Mouse (Mus musculus): Measurements from ENCODE around the gene Sirt7. TPM values are rescaled to one million over a fixed set of nuclear protein-coding genes. Genes with fewer than 3 reads are reported as not detected.
A peak's percentile ranks its signal among the peaks of the same experiment; 100 is the strongest.

Sirt7 gene
- total and polyA plus RNA-seq, 2 experiments, result 36.3 to 72.1 TPM

DNA sequence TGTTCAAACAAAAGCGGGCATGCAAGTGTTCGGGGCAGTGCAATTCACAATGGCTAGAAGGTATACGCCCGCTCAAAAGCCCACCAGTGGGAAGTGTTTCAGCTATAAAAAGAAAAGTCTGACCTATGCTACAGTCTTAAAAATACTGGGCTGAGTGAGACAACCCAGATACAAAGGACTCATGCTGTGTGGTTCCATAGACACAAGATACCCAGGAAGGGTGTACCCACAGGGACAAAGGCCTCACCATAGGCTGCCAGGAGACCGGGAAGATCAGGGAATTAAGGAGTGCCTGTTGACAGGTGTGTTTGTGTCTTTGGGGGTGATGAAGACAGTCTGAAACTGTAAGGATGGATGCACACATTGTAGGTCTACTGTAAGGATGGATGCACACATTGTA lies 38.7 kb upstream of the Sirt7 start:
- 0 out of 2 replicates have a peak, but pooled peaks cover 3% of the 10 kb centered on the region for H3K4me1 ChIP-seq (ENCODE audit: control insufficient read depth, insufficient read depth, low read length)
- H3K79me2 ChIP-seq (ENCODE audit: control insufficient read depth, insufficient read depth, low read length), result no peaks in the 10 kb centered on the region
- 96% methylated on average over 5 of the region's 5 CpGs for WGBS
- no peak overlapping the region for H3K4me3 ChIP-seq (ENCODE audit: insufficient read depth, low read depth, low read length)
- H3K9ac ChIP-seq (ENCODE audit: low read depth, low read length), result no peak overlapping the region
- no peak overlapping the region for H3K27ac ChIP-seq (replicated peaks; ENCODE audit: insufficient read depth, low read depth, low read length)
- TF ChIP-seq POLR2A (IDR thresholded peaks at IDR 0.05; ENCODE audit: extremely low read depth, insufficient read depth, low read length), result no peak
- TF ChIP-seq CTCF (IDR thresholded peaks at IDR 0.05; ENCODE audit: low read depth, low read length), result no peak
- H3K36me3 ChIP-seq (ENCODE audit: control insufficient read depth, insufficient read depth, low read length), result no peaks in the 10 kb centered on the region
- no peaks in the 10 kb centered on the region for H3K27me3 ChIP-seq (ENCODE audit: control insufficient read depth, insufficient read depth, low read length)
- DNase-seq (ENCODE audit: extremely low read depth, low read depth, low spot score), result no peak

DNA sequence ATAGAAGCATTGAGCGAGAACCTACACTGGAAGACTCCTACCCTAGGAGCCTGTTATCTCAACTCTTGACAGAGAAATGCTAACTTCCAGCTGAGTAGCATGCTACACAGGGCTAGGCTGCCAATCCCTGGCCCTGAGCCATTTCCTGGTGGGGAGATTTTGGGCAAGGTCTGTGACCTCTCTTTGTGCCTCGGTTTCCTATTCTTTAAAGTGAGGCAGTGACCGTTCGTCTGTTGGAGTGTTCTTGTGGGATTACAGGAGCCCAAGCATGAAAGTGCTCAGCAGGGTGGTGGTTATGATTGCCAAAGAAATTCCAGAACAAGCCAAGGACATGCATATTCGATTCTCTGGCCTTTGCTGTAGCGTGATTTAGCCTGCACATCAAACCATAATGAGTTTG lies 37.7 kb upstream of the Sirt7 start:
- no peaks in the 10 kb centered on the region for H3K79me2 ChIP-seq (ENCODE audit: control insufficient read depth, insufficient read depth, low read length)
- WGBS, result 76% methylated on average over 6 of the region's 6 CpGs
- no peaks in the 10 kb centered on the region for H3K36me3 ChIP-seq (ENCODE audit: control insufficient read depth, insufficient read depth, low read length)
- no peak overlapping the region for H3K4me3 ChIP-seq (ENCODE audit: insufficient read depth, low read depth, low read length)
- H3K27me3 ChIP-seq (ENCODE audit: control insufficient read depth, insufficient read depth, low read length), result no peaks in the 10 kb centered on the region
- TF ChIP-seq CTCF (IDR thresholded peaks at IDR 0.05; ENCODE audit: low read depth, low read length), result no peak
- no peak for TF ChIP-seq POLR2A (IDR thresholded peaks at IDR 0.05; ENCODE audit: extremely low read depth, insufficient read depth, low read length)
- 0 out of 2 replicates have a peak, but pooled peaks cover 3% of the 10 kb centered on the region for H3K4me1 ChIP-seq (ENCODE audit: control insufficient read depth, insufficient read depth, low read length)
- no peak for DNase-seq (ENCODE audit: extremely low read depth, low read depth, low spot score)
- H3K27ac ChIP-seq (replicated peaks; ENCODE audit: insufficient read depth, low read depth, low read length), result no peak overlapping the region
- no peak overlapping the region for H3K9ac ChIP-seq (ENCODE audit: low read depth, low read length)

GRCm38 (mm10) chr11:120661076-120661460 lies 36.0 kb upstream of the Sirt7 start, which contains the start of gene Notum:
Gene Notum (minus strand): TSS chr11:120661175.
- WGBS, result 2% methylated on average over 35 of the region's 35 CpGs
- TF ChIP-seq POLR2A (IDR thresholded peaks at IDR 0.05; ENCODE audit: extremely low read depth, insufficient read depth, low read length) (no peak), CTCF (IDR thresholded peaks at IDR 0.05; ENCODE audit: low read depth, low read length) (no peak)
- no peaks in the 10 kb centered on the region for H3K36me3 ChIP-seq (ENCODE audit: control insufficient read depth, insufficient read depth, low read length)
- peak; percentile 35 for DNase-seq (ENCODE audit: extremely low read depth, low read depth, low spot score)
- peak within 1 kb of the TSS; percentile 64 for H3K27ac ChIP-seq (replicated peaks; ENCODE audit: insufficient read depth, low read depth, low read length)
- H3K4me3 ChIP-seq (ENCODE audit: insufficient read depth, low read depth, low read length), result peak within 1 kb of the TSS; percentile 59
- H3K4me1 ChIP-seq (ENCODE audit: control insufficient read depth, insufficient read depth, low read length), result 0 out of 2 replicates have a peak, but pooled peaks cover 3% of the 10 kb centered on the region
- H3K79me2 ChIP-seq (ENCODE audit: control insufficient read depth, insufficient read depth, low read length), result no peaks in the 10 kb centered on the region
- H3K9ac ChIP-seq (ENCODE audit: low read depth, low read length), result peak within 1 kb of the TSS; percentile 86
- H3K27me3 ChIP-seq (ENCODE audit: control insufficient read depth, insufficient read depth, low read length), result no peaks in the 10 kb centered on the region

GRCm38 (mm10) chr11:120660301-120661075 lies 35.4 kb upstream of the Sirt7 start:
- TF ChIP-seq POLR2A (IDR thresholded peaks at IDR 0.05; ENCODE audit: extremely low read depth, insufficient read depth, low read length) (no peak), CTCF (IDR thresholded peaks at IDR 0.05; ENCODE audit: low read depth, low read length) (peak; percentile 36)
- Histone ChIP-seq H3K27ac (replicated peaks; ENCODE audit: insufficient read depth, low read depth, low read length) (peak overlapping the region; percentile 64), H3K27me3 (ENCODE audit: control insufficient read depth, insufficient read depth, low read length) (no peaks in the 10 kb centered on the region), H3K4me3 (ENCODE audit: insufficient read depth, low read depth, low read length) (peak overlapping the region; percentile 59), H3K9ac (ENCODE audit: low read depth, low read length) (peak overlapping the region; percentile 86), H3K4me1 (ENCODE audit: control insufficient read depth, insufficient read depth, low read length) (0 out of 2 replicates have a peak, but pooled peaks cover 3% of the 10 kb centered on the region), H3K79me2 (ENCODE audit: control insufficient read depth, insufficient read depth, low read length) (no peaks in the 10 kb centered on the region), H3K36me3 (ENCODE audit: control insufficient read depth, insufficient read depth, low read length) (no peaks in the 10 kb centered on the region)
- peak; percentile 38 for DNase-seq (ENCODE audit: extremely low read depth, low read depth, low spot score)
- 1% methylated on average over 85 of the region's 95 CpGs for WGBS

DNA sequence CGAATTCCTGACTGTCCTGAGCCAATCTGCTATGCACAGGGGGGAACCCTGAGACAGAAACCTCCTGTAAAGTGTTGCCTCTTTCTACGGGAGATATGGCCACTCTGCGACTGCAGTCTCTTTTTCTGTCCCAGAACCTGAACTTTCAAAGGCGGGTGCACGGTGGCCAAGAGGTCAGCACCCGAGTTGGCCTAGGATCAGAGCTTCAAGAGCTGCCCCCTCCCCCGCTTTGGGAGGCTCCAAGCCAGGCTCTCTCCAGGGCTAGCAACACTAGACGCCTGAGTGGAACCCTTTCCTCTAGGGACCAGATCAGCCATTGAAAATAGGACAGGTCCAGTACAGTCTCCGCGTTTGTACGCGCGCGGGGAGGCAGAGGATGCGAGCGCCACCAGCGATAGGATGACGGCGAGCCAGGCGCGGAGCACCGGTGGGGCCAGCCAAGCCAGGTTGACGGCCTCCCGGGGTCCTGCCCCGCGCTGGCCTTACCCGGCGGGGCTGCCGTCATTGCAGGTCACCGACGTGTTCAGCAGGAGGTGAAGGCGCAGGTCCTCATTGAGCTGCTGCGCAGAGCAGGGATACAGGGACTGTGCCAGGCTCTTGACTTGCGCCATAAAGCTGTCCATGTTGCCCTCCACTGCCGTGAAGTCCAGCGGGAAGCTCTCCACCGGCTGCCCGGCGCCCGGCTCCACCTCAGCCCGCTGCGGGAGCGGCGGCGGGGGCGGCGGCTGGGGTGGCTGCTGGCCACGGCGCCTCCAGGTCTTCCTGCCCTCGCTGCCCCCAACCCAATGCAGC lies 34.7 kb upstream of the Sirt7 start:
- Histone ChIP-seq H3K27me3 (ENCODE audit: control insufficient read depth, insufficient read depth, low read length) (no peaks in the 10 kb centered on the region), H3K4me3 (ENCODE audit: insufficient read depth, low read depth, low read length) (peak overlapping the region; percentile 59), H3K36me3 (ENCODE audit: control insufficient read depth, insufficient read depth, low read length) (no peaks in the 10 kb centered on the region), H3K4me1 (ENCODE audit: control insufficient read depth, insufficient read depth, low read length) (0 out of 2 replicates have a peak, but pooled peaks cover 3% of the 10 kb centered on the region), H3K79me2 (ENCODE audit: control insufficient read depth, insufficient read depth, low read length) (no peaks in the 10 kb centered on the region), H3K9ac (ENCODE audit: low read depth, low read length) (peak overlapping the region; percentile 86), H3K27ac (replicated peaks; ENCODE audit: insufficient read depth, low read depth, low read length) (peak overlapping the region; percentile 64)
- peak; percentile 79 for DNase-seq (ENCODE audit: extremely low read depth, low read depth, low spot score)
- TF ChIP-seq POLR2A (IDR thresholded peaks at IDR 0.05; ENCODE audit: extremely low read depth, insufficient read depth, low read length), result 0 out of 2 replicates have a peak, but pooled peaks have one; percentile 7
- TF ChIP-seq CTCF (IDR thresholded peaks at IDR 0.05; ENCODE audit: low read depth, low read length), result 0 out of 2 replicates have a peak, but pooled peaks have one; percentile 1
- WGBS, result 1% methylated on average over 50 of the region's 50 CpGs
